Mouse (Mus musculus) lung, embryonic 16.5 days (tissue): ENCODE data around the gene Fbxl17. TPM values are rescaled to one million over a fixed set of nuclear protein-coding genes. Genes with fewer than 3 reads are reported as not detected.

ENCODE experiments used
- ATAC-seq: fragments of 200-750 bp; cut with Nextera tagmentation; 2 replicates; pipeline ENCODE4 v1.8.0; 2017; ENCODE audit warnings: low read depth, mild to moderate bottlenecking, moderate library complexity
- H3K27ac ChIP-seq: fragments of 300-500 bp; sonication (generic); 2 replicates; pipeline ENCODE4 v1.5.1; 2014; ENCODE audit warnings: mild to moderate bottlenecking, control low read depth, low read length
- H3K27me3 ChIP-seq: fragments of 300-500 bp; sonication (generic); 2 replicates; pipeline ENCODE4 v1.6.1; 2014; ENCODE audit warnings: low read depth, low read length, mixed read lengths; ENCODE audit not compliant: control insufficient read depth, insufficient read depth
- H3K36me3 ChIP-seq: fragments of 300-500 bp; sonication (generic); 2 replicates; pipeline ENCODE4 v1.6.1; 2014; ENCODE audit warnings: low read length; ENCODE audit not compliant: control insufficient read depth, insufficient read depth
- H3K4me1 ChIP-seq: fragments of 300-500 bp; sonication (generic); replicated peaks from 2 replicates; pipeline ENCODE4 v1.6.1; 2014; ENCODE audit warnings: low read length, mixed read lengths; ENCODE audit not compliant: control insufficient read depth, insufficient read depth
- H3K4me2 ChIP-seq: fragments of 300-500 bp; sonication (generic); 2 replicates; pipeline ENCODE4 v1.6.1; 2014; ENCODE audit warnings: low read depth, low read length, control low read depth
- H3K4me3 ChIP-seq: fragments of 300-500 bp; sonication (generic); 2 replicates; pipeline ENCODE4 v1.5.1; 2014; ENCODE audit warnings: mild to moderate bottlenecking, low read length, control low read depth
- H3K9ac ChIP-seq: fragments of 300-500 bp; sonication (generic); 2 replicates; pipeline ENCODE4 v1.6.1; 2014; ENCODE audit warnings: low read length, control low read depth
- H3K9me3 ChIP-seq: fragments of 300-500 bp; sonication (generic); 2 replicates; pipeline ENCODE4 v1.6.1; 2016; ENCODE audit warnings: low read length; ENCODE audit not compliant: control insufficient read depth
- WGBS: fragments of 180-500 bp; shearing (Covaris S2); extraction: QIAGEN DNeasy Blood & Tissue Kit; methylation state at CpG from one replicate; pipeline ENCODE4 v1.1.7; 2014; 5-methylcytosine and 5-hydroxymethylcytosine counted together
- polyA plus RNA-seq: library from polyadenylated mRNA; unstranded; fragments of >200 nt; fragmentation: Nextera tagmentation; extraction: Ambion mirVana; gene quantifications from 2 replicates; pipeline ENCODE4 v1.2.1, GENCODE M21; 2015

Gene Fbxl17
- polyA plus RNA-seq, 1 experiment from 2014 or later: 3.8 TPM

- Histone ChIP-seq H3K27ac (no peak overlapping the region), H3K4me2 (no peak overlapping the region), H3K36me3 (no peaks in the 10 kb centered on the region), H3K4me1 (no peaks in the 10 kb centered on the region), H3K27me3 (no peaks in the 10 kb centered on the region), H3K9me3 (no peaks in the 10 kb centered on the region), H3K4me3 (no peak overlapping the region), H3K9ac (no peak overlapping the region)
- ATAC-seq: no peak
- WGBS: 63% methylated on average over 1 of the region's 1 CpGs
Observed at GRCm38 (mm10) chr17:63164289-63164688, 335.5 kb downstream of the Fbxl17 start.

DNA sequence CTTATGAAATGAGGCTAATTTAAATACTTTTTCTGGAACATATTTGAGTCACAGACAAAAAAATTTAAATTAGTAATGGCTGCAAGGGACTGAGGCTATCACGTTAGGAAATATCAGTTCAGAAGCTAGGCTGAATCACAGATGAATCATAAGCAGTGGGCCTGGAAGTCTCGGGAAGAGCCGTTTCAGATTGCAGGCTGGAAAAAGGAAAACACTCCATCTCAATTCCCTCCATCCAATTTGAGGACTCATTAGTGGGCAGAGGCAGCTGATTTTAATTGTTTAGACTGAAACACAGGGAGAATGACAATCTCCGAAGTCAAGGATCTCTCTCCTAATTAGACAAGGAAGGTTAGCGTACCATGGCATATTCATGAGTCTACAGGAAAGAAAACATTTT lies 337.9 kb downstream of the Fbxl17 start:
- H3K9ac ChIP-seq: no peak overlapping the region
- WGBS: 76% methylated on average over 5 of the region's 5 CpGs
- H3K36me3 ChIP-seq: no peaks in the 10 kb centered on the region
- no peak overlapping the region for H3K4me2 ChIP-seq
- no peak overlapping the region for H3K4me3 ChIP-seq
- no peaks in the 10 kb centered on the region for H3K27me3 ChIP-seq
- H3K27ac ChIP-seq: no peak overlapping the region
- peaks cover 4% of the 10 kb centered on the region; the same call in 1 of the 2 replicates for H3K4me1 ChIP-seq
- H3K9me3 ChIP-seq: no peaks in the 10 kb centered on the region
- ATAC-seq: no peak

DNA sequence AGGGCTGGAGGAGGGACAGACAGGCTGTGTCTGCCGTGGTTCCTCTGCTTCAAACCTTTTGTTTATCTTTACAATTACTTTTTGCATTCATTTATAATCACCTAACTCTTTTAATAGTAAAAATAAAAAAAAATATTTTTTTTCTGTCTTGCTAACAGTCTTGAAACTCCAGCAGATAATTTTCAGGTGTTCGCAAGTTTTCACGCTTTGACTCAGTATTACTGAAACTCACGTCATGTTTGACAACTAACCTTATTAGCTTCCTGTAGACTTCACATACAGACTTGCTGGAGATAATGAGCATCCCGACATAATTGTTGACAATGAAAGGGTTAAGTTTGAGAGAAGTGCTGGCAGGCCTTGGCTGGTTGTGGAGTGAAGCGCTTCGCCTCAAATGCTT lies 340.6 kb downstream of the Fbxl17 start:
- Histone ChIP-seq H3K4me3 (no peak overlapping the region), H3K27me3 (no peaks in the 10 kb centered on the region), H3K27ac (no peak overlapping the region), H3K4me2 (no peak overlapping the region), H3K9me3 (no peaks in the 10 kb centered on the region), H3K9ac (no peak overlapping the region), H3K36me3 (no peaks in the 10 kb centered on the region), H3K4me1 (peaks cover 4% of the 10 kb centered on the region; the same call in 1 of the 2 replicates)
- ATAC-seq: no peak
- WGBS: 55% methylated on average over 7 of the region's 7 CpGs

GRCm38 (mm10) chr17:63158436-63158835 lies 341.4 kb downstream of the Fbxl17 start:
- peaks cover 4% of the 10 kb centered on the region; the same call in 1 of the 2 replicates for H3K4me1 ChIP-seq
- H3K4me3 ChIP-seq: no peak overlapping the region
- no peaks in the 10 kb centered on the region for H3K9me3 ChIP-seq
- 59% methylated on average over 3 of the region's 3 CpGs for WGBS
- H3K27me3 ChIP-seq: no peaks in the 10 kb centered on the region
- H3K9ac ChIP-seq: no peak overlapping the region
- H3K36me3 ChIP-seq: no peaks in the 10 kb centered on the region
- no peak for ATAC-seq
- no peak overlapping the region for H3K4me2 ChIP-seq
- H3K27ac ChIP-seq: no peak overlapping the region

GRCm38 (mm10) chr17:63157906-63158305 lies 341.9 kb downstream of the Fbxl17 start:
- Histone ChIP-seq H3K27me3 (no peaks in the 10 kb centered on the region), H3K4me3 (no peak overlapping the region), H3K9ac (no peak overlapping the region), H3K4me1 (peaks cover 4% of the 10 kb centered on the region; the same call in 1 of the 2 replicates), H3K27ac (no peak overlapping the region), H3K9me3 (no peaks in the 10 kb centered on the region), H3K4me2 (no peak overlapping the region), H3K36me3 (no peaks in the 10 kb centered on the region)
- WGBS: 28% methylated on average over 6 of the region's 6 CpGs
- ATAC-seq: peak; percentile 47; the same call in 1 of the 2 replicates

- Histone ChIP-seq H3K36me3 (no peaks in the 10 kb centered on the region), H3K4me2 (no peak overlapping the region), H3K9me3 (no peaks in the 10 kb centered on the region), H3K27ac (no peak overlapping the region), H3K9ac (no peak overlapping the region), H3K4me1 (peaks cover 4% of the 10 kb centered on the region; the same call in 1 of the 2 replicates), H3K27me3 (no peaks in the 10 kb centered on the region), H3K4me3 (no peak overlapping the region)
- ATAC-seq: no peak
- 91% methylated on average over 7 of the region's 7 CpGs for WGBS
Observed at GRCm38 (mm10) chr17:63157019-63157418, 342.8 kb downstream of the Fbxl17 start.

DNA sequence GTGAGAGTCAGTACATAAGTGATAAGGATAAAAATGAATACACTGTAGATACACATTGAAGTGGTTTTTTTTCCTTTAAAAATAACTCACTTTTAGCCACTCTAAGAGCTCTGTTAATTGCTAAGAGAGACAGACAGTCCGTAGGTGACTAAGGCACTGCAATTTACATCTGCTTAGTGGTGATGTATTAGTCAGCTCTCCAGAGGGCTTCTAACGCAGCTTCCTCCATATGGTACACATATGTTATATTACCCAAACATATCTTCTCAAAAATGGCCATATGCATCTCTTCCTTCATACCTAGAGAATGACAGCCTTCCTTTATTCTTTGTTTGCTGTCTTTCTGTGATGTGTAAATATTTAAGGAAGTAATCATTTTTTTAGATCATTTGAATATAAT lies 353.3 kb downstream of the Fbxl17 start:
- H3K4me2 ChIP-seq: no peak overlapping the region
- no peak overlapping the region for H3K9ac ChIP-seq
- H3K36me3 ChIP-seq: no peaks in the 10 kb centered on the region
- no peak overlapping the region for H3K27ac ChIP-seq
- WGBS: 18% methylated on average over 2 of the region's 2 CpGs
- no peak overlapping the region for H3K4me3 ChIP-seq
- H3K9me3 ChIP-seq: no peaks in the 10 kb centered on the region
- no peaks in the 10 kb centered on the region for H3K27me3 ChIP-seq
- ATAC-seq: peak; percentile 63; the same call in 1 of the 2 replicates
- peaks cover 2% of the 10 kb centered on the region; the same call in 1 of the 2 replicates for H3K4me1 ChIP-seq

GRCm38 (mm10) chr17:63145751-63146491 lies 353.9 kb downstream of the Fbxl17 start:
- H3K9ac ChIP-seq: no peak overlapping the region
- H3K4me3 ChIP-seq: no peak overlapping the region
- H3K27me3 ChIP-seq: no peaks in the 10 kb centered on the region
- WGBS: 27% methylated on average over 12 of the region's 12 CpGs
- peaks cover 2% of the 10 kb centered on the region; the same call in 1 of the 2 replicates for H3K4me1 ChIP-seq
- no peak overlapping the region for H3K4me2 ChIP-seq
- peak; percentile 76 for ATAC-seq
- no peaks in the 10 kb centered on the region for H3K36me3 ChIP-seq
- H3K9me3 ChIP-seq: no peaks in the 10 kb centered on the region
- no peak overlapping the region; the same call in 1 of the 2 replicates for H3K27ac ChIP-seq

DNA sequence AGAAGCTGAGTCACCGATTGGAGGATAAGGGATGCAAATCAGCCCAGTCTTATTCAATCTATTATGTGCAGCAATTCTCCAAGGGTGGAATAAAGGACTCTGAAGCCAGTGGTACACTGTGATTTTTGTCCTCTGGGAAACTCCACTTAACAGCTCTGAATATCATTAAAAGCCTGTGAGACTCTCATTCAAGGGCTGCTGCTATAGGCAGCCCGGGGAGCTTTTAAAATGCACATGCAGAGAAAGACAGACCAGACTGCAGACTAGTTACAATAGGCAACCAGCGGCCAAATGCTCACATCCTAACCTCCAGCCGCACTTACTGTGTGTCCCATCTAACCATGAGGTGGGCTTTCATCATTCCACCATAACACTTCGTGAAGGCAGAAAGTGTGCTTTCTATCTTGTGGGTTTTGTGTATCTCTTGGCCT lies 354.5 kb downstream of the Fbxl17 start:
- no peak for ATAC-seq
- 60% methylated on average over 5 of the region's 5 CpGs for WGBS
- Histone ChIP-seq H3K27ac (no peak overlapping the region), H3K4me3 (no peak overlapping the region), H3K4me2 (no peak overlapping the region), H3K36me3 (no peaks in the 10 kb centered on the region), H3K27me3 (no peaks in the 10 kb centered on the region), H3K9me3 (no peaks in the 10 kb centered on the region), H3K9ac (no peak overlapping the region), H3K4me1 (peaks cover 2% of the 10 kb centered on the region; the same call in 1 of the 2 replicates)
